In the genomic region with DNA sequence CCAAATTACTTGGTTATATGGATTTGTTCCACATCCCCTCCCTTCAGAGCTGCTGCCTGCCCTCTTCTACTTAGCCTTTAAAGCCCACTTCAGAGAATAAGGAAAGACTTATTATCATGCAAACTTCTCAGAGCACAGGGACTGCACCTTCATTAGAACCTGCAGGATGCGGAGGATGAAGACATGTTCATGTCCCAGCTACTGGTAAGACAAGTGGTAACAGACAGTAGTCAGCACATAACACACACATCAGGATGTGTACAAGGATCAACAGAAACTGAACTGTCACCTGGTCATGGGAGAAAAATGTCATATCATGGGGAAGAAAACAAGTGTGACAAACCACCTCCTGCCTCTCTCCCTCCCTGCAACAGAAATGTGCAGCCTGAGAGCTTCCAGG, we compare ENCODE assay signal across 27 mouse cellular contexts.
"Had no signal": no experiment of that assay in that cellular context is flagged by ENCODE, and none has a peak within 500 bp of the region (broad histone marks: within the 10 kb centered on the region; RNA-seq: fewer than 3 reads in every experiment).

No protein-coding gene starts in this region.

- H3K27me3 ChIP-seq: heart, embryonic 12.5 days; hindbrain, embryonic 12.5 days; hindbrain, embryonic 15.5 days; kidney, embryonic 15.5 days; limb, embryonic 12.5 days; liver, embryonic 13.5 days; liver, embryonic 15.5 days had no signal

- H3K27ac ChIP-seq: gastrocnemius, adult 2 months; heart, embryonic 10.5 days; hindbrain, embryonic 10.5 days; hindbrain, embryonic 12.5 days; hindbrain, embryonic 15.5 days; hindbrain, postnatal 0 days; kidney, embryonic 15.5 days; kidney, postnatal 0 days; left cerebral cortex, adult 2 months; limb, embryonic 10.5 days; limb, embryonic 12.5 days; liver, embryonic 13.5 days; liver, embryonic 15.5 days had no signal

- H3K36me3 ChIP-seq: heart, embryonic 12.5 days; hindbrain, embryonic 12.5 days; hindbrain, embryonic 15.5 days; liver, embryonic 13.5 days; liver, embryonic 15.5 days had no signal

- H3K9me3 ChIP-seq: heart, embryonic 10.5 days; heart, embryonic 12.5 days; hindbrain, embryonic 10.5 days; hindbrain, embryonic 12.5 days; hindbrain, embryonic 15.5 days; kidney, embryonic 15.5 days; limb, embryonic 10.5 days; limb, embryonic 12.5 days; liver, embryonic 13.5 days; liver, embryonic 15.5 days had no signal

- ATAC-seq: hindbrain, postnatal 0 days; intestine, embryonic 16.5 days had no signal

- H3K4me3 ChIP-seq: gastrocnemius, adult 2 months; heart, embryonic 10.5 days; heart, embryonic 12.5 days; hindbrain, embryonic 10.5 days; hindbrain, embryonic 12.5 days; hindbrain, embryonic 15.5 days; kidney, embryonic 15.5 days; left cerebral cortex, adult 2 months; limb, embryonic 10.5 days; limb, embryonic 12.5 days; liver, embryonic 13.5 days; liver, embryonic 15.5 days had no signal

- DNase-seq: gastrocnemius, adult 2 months; gastrocnemius, postnatal 10 days; gastrocnemius, postnatal 25 days; heart, adult 18-20 months; heart, postnatal 10 days; heart, postnatal 4 days; kidney, adult 11 months; kidney, adult 2 months; kidney, adult 9 months; kidney, postnatal 14 days; kidney, postnatal 36 days; liver; liver, embryonic 13.5 days had no signal

- H3K9ac ChIP-seq: heart, embryonic 12.5 days; hindbrain, embryonic 12.5 days; hindbrain, embryonic 15.5 days; kidney, embryonic 15.5 days; limb, embryonic 12.5 days; liver, embryonic 13.5 days; liver, embryonic 15.5 days had no signal

- H3K4me2 ChIP-seq: heart, embryonic 12.5 days; hindbrain, embryonic 12.5 days; hindbrain, embryonic 15.5 days; kidney, embryonic 15.5 days; limb, embryonic 12.5 days; liver, embryonic 11.5 days; liver, embryonic 13.5 days; liver, embryonic 15.5 days had no signal
